Mouse (Mus musculus) ES-CJ7 (cell line): ENCODE results near the gene Hspa1l.

ENCODE experiments used
- DNase-seq: peaks from one replicate; pipeline ENCODE4 v3.0.0; 2011; ENCODE audit warnings: low read depth, low spot score

The Hspa1l gene

DNA sequence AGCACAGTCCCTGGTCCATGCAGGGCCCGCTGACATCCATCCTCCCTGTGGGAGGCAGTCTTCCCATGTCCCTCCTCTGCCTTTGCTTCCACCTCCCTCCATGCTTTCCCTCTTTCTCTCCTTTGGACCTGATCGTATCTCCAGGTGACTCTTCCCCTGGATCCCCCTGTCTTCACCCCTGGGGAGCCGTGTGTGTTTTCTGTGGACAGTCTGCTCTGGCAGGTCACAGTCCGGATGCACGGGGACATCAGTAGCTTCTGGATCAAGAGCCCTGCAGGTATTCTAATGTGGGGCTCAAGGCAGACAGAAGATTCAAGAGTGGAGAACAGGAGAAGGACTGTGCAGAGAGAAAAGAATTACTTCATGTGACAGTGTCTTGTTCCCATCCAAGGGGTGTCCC, 50.7 kb downstream of the Hspa1l start:
- DNase-seq: no peak

GRCm38 (mm10) chr17:35023756-35024155, 51.3 kb downstream of the Hspa1l start:
- no peak for DNase-seq

DNA sequence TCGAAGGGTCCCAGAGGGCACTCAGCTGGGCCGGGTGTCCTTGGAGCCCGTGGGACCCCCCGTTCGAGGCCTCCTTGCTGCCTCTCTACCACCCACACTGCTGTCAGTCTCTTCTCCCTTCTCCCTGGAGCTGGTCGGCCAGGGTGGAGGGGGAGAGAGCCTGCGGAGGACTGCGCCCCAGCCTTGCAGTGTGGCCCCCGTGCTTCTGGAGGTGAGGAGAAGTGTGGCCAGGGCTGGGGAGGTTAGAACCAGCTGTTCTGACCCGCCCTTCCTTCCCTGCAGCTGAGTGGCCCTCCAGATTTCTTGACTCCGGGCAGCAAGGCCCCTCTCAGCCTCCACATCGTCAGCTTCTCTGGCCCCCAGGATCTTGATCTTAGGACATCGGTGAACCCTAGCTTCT, 51.8 kb downstream of the Hspa1l start:
- DNase-seq: no peak

GRCm38 (mm10) chr17:35024691-35025488, 52.4 kb downstream of the Hspa1l start:
- no peak for DNase-seq

- no peak for DNase-seq
Observed at GRCm38 (mm10) chr17:35026206-35026605, 53.7 kb downstream of the Hspa1l start.

GRCm38 (mm10) chr17:35027277-35028068, 55.0 kb downstream of the Hspa1l start, which contains the start of gene Sapcd1:
Sapcd1 (minus strand) TSS chr17:35028016.
- DNase-seq: peak; percentile 76

GRCm38 (mm10) chr17:35028315-35028714, 55.8 kb downstream of the Hspa1l start:
- no peak for DNase-seq
